Mouse (Mus musculus): Measurements from ENCODE around the gene Mtor.

DNA sequence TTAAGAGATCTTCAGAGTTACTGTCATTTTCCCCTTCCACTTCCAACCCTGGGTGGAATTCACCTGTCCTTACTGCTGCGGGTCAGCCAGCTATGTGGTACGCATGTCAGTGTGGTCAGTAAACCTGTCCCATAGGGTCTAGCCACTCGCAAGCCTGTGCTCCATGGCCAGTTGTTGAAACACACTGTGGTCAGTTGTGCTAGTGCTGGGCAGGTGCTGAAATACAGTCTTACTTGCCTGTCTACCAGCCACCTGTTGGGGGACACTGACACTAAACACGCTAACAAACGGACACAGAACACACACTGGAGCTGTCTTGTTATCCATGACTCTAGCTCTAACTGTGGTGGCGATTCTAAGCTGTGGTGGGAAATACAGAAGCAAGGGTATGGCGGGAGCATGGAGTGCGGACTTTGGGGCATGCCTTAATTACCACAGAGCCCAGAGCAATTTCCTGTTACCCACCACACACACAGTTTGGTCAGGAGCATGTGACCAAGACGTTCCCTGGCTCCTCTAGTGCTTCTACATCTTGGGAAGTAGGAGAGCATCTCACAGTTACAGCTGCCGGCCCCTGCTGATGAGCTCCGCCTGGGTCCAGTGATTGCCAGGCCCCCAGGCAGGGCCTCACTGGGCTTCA is 17.4 kb upstream of the Mtor start:
- TF ChIP-seq CTCF (conservative IDR thresholded peaks at IDR 0.05; ENCODE audit: insufficient read depth, insufficient read length, low read depth, low read length) (no peak), POLR2A (IDR thresholded peaks at IDR 0.05; ENCODE audit: low read depth, low read length) (no peak)

All from kidney, adult 2 months (tissue).